Mouse (Mus musculus) embryonic facial prominence, embryonic 11.5 days (tissue): ENCODE results near the gene Ccl27a. TPM values are rescaled to one million over a fixed set of nuclear protein-coding genes. Genes with fewer than 3 reads are reported as not detected.

Experiments used
- ATAC-seq: fragments of 200-750 bp; cut with Nextera tagmentation; replicated peaks from 2 replicates; pipeline ENCODE4 v1.8.0; 2017; ENCODE audit warnings: low read depth; ENCODE audit not compliant: insufficient number of reproducible peaks, low FRiP score, low TSS enrichment
- DNase-seq: peaks from one replicate; pipeline ENCODE4 v3.0.0-alpha.2; 2015; ENCODE audit warnings: low spot score
- H3K27ac ChIP-seq: fragments of 300-500 bp; sonication (generic); replicated peaks from 2 replicates; pipeline ENCODE4 v1.5.1; 2014; ENCODE audit warnings: mild to moderate bottlenecking, low read depth, low read length, control low read depth
- H3K27me3 ChIP-seq: fragments of 300-500 bp; sonication (generic); 2 replicates; pipeline ENCODE4 v1.6.1; 2014; ENCODE audit warnings: mild to moderate bottlenecking, low read length, moderate library complexity, mixed read lengths; ENCODE audit not compliant: control insufficient read depth, insufficient read depth
- H3K36me3 ChIP-seq: fragments of 300-500 bp; sonication (generic); replicated peaks from 2 replicates; pipeline ENCODE4 v1.6.1; 2014; ENCODE audit warnings: low read depth, mild to moderate bottlenecking, low read length, moderate library complexity, mixed read lengths; ENCODE audit not compliant: control insufficient read depth, insufficient read depth
- H3K4me1 ChIP-seq: fragments of 300-500 bp; sonication (generic); 2 replicates; pipeline ENCODE4 v1.6.1; 2014; ENCODE audit warnings: low read length, mixed read lengths; ENCODE audit not compliant: control insufficient read depth, insufficient read depth
- H3K4me2 ChIP-seq: fragments of 300-500 bp; sonication (generic); 2 replicates; pipeline ENCODE4 v1.6.1; 2014; ENCODE audit warnings: low read depth, mild to moderate bottlenecking, control low read depth, low read length, moderate library complexity
- H3K4me3 ChIP-seq: fragments of 300-500 bp; sonication (generic); 2 replicates; pipeline ENCODE4 v1.5.1; 2014; ENCODE audit warnings: low read depth, low read length, control low read depth
- H3K9ac ChIP-seq: fragments of 300-500 bp; sonication (generic); replicated peaks from 2 replicates; pipeline ENCODE4 v1.6.1; 2014; ENCODE audit warnings: mild to moderate bottlenecking, control low read depth, low read length
- H3K9me3 ChIP-seq: fragments of 300-500 bp; sonication (generic); replicated peaks from 2 replicates; pipeline ENCODE4 v1.6.1; 2016; ENCODE audit warnings: mild to moderate bottlenecking, low read length, inconsistent platforms, mixed read lengths; ENCODE audit not compliant: control insufficient read depth
- WGBS: fragments of 180-500 bp; shearing (Covaris S2); extraction: QIAGEN DNeasy Blood & Tissue Kit; methylation state at CpG from one replicate; pipeline ENCODE4 v1.1.7; 2014; 5-methylcytosine and 5-hydroxymethylcytosine counted together
- polyA plus RNA-seq: library from polyadenylated mRNA; unstranded; fragments of >200 nt; fragmentation: Nextera tagmentation; extraction: Ambion mirVana; gene quantifications from 2 replicates; pipeline ENCODE4 v1.2.1, GENCODE M21; 2014

The Ccl27a gene
- polyA plus RNA-seq, 1 experiment from 2014 or later: 47.7 TPM

DNA sequence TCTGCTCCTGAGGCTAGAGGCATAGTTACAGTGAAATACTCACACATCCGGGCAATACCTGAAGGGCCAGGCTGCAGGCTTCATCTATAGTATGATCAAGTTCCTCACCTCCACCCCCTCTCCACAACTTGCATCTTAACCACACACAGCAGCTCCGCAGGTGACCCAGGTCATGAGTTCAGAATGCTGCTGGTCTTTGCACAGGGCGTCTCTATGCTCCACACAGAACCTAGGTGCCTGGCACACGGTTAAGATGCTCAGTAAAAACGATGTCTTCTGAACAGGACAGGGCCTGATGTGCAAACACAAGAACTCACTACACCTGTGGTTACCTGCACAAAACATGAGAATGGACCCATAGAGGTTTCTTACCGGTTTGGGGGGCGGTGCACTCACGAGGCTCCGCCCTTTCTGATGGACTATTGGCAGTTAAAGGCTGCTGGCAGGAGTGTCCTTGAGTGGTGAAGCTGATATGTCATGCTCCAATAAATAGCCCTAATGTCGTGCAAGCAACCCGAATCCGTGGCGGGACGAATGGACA is 19.2 kb downstream of the Ccl27a start, which contains the start of gene Galt:
Gene Galt (plus strand): TSS at position 432 of the 541 bp plus-strand sequence.
- Histone ChIP-seq H3K4me3 (peak within 1 kb of the TSS; percentile 67), H3K27me3 (no peaks in the 10 kb centered on the region), H3K4me2 (peak within 1 kb of the TSS; percentile 88), H3K9me3 (no peaks in the 10 kb centered on the region), H3K27ac (peak within 1 kb of the TSS; percentile 65), H3K4me1 (no peaks in the 10 kb centered on the region), H3K9ac (peak within 1 kb of the TSS; percentile 67), H3K36me3 (no peaks in the 10 kb centered on the region)
- ATAC-seq: 0 out of 2 replicates have a peak, but pooled peaks have one; percentile 29
- no peak for DNase-seq
- WGBS: 11% methylated on average over 14 of the region's 14 CpGs

DNA sequence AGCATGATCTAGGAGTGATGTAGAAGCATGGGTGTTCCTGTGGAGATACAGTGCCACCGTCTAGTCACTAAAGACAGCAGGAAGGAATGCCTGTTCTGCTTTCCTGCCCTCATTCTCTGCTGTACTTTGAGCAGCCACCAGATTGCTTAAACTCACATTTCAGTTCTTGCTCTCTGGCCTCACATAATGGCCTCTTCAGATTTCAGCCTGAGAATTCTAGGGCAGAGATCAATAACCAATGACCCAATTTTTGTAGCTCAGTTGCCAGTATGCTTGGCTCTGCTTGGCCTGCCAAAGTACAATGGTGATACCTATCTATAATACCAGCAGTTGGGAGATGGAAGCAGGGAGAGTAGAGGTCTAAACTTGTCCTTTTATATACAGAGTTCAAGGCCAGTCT is 29.0 kb downstream of the Ccl27a start:
- Histone ChIP-seq H3K4me3 (no peak overlapping the region), H3K9me3 (0 out of 2 replicates have a peak, but pooled peaks cover 4% of the 10 kb centered on the region), H3K4me2 (no peak overlapping the region), H3K36me3 (no peaks in the 10 kb centered on the region), H3K9ac (no peak overlapping the region), H3K4me1 (no peaks in the 10 kb centered on the region), H3K27me3 (no peaks in the 10 kb centered on the region), H3K27ac (no peak overlapping the region)
- 67% methylated on average over 1 of the region's 1 CpGs for whole genome bisulfite sequencing
- DNase-seq (no peak), ATAC-seq (no peak)

DNA sequence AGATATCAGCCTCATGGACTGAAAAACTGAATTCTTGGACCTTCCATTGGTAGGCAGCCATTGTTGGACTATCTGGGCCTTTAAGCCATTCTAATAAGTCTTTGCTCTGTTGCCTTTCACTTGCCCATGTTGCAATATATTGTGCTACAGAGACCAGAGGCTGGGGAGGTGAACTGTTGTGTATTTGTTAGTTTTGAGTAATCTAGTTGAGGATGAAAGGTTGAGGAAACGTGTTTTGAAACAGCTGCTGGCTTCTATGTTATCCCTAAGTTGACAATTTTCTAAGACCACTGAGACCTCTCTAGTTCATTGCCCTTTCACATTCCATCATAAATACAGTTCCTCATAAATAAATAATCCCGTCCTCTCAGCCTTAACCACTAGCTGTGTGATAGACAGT is 29.9 kb downstream of the Ccl27a start:
- Histone ChIP-seq H3K9me3 (0 out of 2 replicates have a peak, but pooled peaks cover 4% of the 10 kb centered on the region), H3K9ac (no peak overlapping the region), H3K4me1 (no peaks in the 10 kb centered on the region), H3K27me3 (no peaks in the 10 kb centered on the region), H3K27ac (no peak overlapping the region), H3K36me3 (no peaks in the 10 kb centered on the region), H3K4me2 (no peak overlapping the region), H3K4me3 (no peak overlapping the region)
- no peak for ATAC-seq
- WGBS: 86% methylated on average over 2 of the region's 2 CpGs
- no peak for DNase-seq

DNA sequence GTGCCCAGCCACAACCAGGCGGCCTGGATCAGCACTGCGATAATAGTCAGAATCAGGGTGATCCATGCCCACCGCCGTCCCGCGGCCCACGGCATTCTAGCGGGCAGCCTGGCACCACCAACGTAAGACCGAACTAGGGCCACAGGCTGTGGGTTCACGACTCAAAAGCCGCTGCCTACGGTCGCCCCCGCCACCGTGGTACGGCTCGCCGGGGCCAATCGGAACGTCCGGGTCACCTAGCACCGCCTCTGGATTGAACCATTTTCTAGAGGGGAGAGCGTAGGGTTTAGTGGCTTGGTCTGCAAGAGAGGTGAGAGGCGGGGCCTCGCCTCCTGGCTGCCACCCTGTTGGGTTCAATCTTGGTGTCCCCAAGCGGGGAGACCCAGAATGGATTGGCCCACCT is 32.9 kb downstream of the Ccl27a start:
- WGBS: under 1% methylated on average over 26 of the region's 27 CpGs
- ATAC-seq (peak; percentile 93), DNase-seq (peak; percentile 98)
- Histone ChIP-seq H3K27ac (peak overlapping the region; percentile 15; the same call in 1 of the 2 replicates), H3K9ac (peak overlapping the region; percentile 68), H3K4me1 (no peaks in the 10 kb centered on the region), H3K4me3 (peak overlapping the region; percentile 56), H3K27me3 (no peaks in the 10 kb centered on the region), H3K9me3 (0 out of 2 replicates have a peak, but pooled peaks cover 4% of the 10 kb centered on the region), H3K4me2 (peak overlapping the region; percentile 75), H3K36me3 (peaks cover 3% of the 10 kb centered on the region)

DNA sequence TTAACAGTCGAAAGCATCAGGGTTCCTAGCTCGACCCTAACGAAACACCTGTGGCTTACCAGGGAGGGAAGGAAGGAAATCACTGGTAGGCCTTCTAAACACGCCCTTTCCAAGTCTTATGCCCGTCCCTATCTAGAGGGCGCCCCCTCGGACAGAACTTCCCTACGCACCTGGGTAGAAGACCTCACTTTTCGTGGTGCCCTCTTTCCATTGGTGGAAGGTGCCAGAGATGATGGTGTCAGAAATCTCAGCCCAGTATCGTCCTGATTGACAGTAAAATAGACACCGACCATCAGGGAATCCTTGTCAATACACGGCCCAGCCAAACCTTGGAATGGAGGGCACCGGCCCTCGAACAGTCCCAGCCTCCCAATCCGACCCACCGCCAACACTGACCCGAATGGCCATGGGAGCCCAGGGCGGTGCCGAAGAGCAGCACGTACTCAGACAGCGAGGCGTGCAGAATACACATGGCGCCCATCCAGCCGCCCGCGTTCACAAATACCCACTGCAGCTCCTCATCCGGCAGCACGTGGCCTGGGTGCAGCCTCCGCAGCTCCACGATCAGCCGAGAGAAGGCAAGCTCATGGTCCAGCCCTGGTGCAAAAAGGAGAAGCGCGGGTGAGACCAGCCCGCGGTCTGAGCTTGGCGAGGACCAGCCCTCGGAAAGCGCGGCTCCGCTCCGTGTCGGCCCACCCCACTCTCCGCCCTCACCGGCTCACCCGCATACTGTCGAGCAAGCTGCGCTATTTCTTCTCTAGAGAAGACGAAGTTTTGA is 33.5 kb downstream of the Ccl27a start:
- H3K4me1 ChIP-seq: no peaks in the 10 kb centered on the region
- H3K4me2 ChIP-seq: peak overlapping the region; percentile 75
- peak overlapping the region; percentile 68 for H3K9ac ChIP-seq
- H3K36me3 ChIP-seq: peaks cover 3% of the 10 kb centered on the region
- 1% methylated on average over 48 of the region's 48 CpGs for WGBS
- DNase-seq: peak; percentile 19
- ATAC-seq: peak; percentile 81
- H3K4me3 ChIP-seq: peak overlapping the region; percentile 56
- no peaks in the 10 kb centered on the region for H3K9me3 ChIP-seq
- peak overlapping the region; percentile 15; the same call in 1 of the 2 replicates for H3K27ac ChIP-seq
- no peaks in the 10 kb centered on the region for H3K27me3 ChIP-seq

DNA sequence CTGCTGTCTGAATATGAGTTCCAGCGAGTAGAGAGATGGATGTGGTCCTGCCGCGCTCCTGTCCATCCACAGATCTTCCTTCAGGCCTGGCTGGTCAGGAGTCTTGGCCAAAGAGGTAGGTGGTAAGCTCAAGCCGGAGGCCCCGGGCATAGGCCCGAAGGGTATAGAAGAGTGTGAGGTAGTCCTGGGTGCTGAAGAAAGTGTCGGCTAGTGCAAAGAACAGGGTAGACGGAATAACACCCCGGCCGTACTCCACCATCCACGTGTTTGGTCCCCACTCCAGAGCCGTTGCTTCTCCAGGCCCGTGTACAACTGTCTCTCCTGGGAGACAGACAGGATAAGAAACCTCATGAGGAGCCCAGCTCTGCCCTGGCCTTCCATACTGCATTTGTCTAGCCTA is 34.8 kb downstream of the Ccl27a start:
- 94% methylated on average over 13 of the region's 13 CpGs for WGBS
- H3K4me3 ChIP-seq: no peak overlapping the region

DNA sequence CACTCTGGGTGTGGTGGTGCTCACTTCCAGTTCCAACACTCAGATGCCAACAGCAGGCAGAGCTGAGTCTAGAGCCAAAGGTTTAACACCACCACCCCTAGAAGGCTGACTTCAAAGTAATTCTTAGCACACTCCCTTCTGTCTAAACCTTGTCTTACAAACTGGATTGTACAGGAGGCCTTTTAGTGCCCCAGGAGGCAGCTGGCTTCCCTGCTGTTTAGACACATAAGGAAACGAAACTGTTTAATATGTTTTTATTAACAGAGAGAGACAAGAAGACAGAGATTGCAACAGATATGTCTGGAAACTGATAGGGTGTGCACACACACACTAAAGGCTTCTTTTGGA is 35.8 kb downstream of the Ccl27a start:
- no peaks in the 10 kb centered on the region for H3K9me3 ChIP-seq
- H3K4me1 ChIP-seq: no peaks in the 10 kb centered on the region

More for the DNA sequence above, 34.8 kb downstream of the Ccl27a start:
- no peak for DNase-seq
- H3K9ac ChIP-seq: no peak overlapping the region
- H3K36me3 ChIP-seq: peaks cover 3% of the 10 kb centered on the region
- no peaks in the 10 kb centered on the region for H3K27me3 ChIP-seq
- H3K4me1 ChIP-seq: no peaks in the 10 kb centered on the region
- H3K27ac ChIP-seq: no peak overlapping the region
- H3K4me2 ChIP-seq: no peak overlapping the region
- ATAC-seq: no peak
- H3K9me3 ChIP-seq: no peaks in the 10 kb centered on the region

More for the DNA sequence above, 35.8 kb downstream of the Ccl27a start:
- H3K4me3 ChIP-seq: no peak overlapping the region
- no peaks in the 10 kb centered on the region for H3K27me3 ChIP-seq
- H3K4me2 ChIP-seq: no peak overlapping the region
- peaks cover 3% of the 10 kb centered on the region for H3K36me3 ChIP-seq
- no peak overlapping the region for H3K27ac ChIP-seq
- DNase-seq (no peak), ATAC-seq (no peak)
- WGBS: 67% methylated on average over 1 of the region's 1 CpGs
- H3K9ac ChIP-seq: no peak overlapping the region
